Mouse (Mus musculus) mammary gland, adult 2 months (tissue): Measurements from ENCODE around the gene 4833439L19Rik. TPM values are rescaled to one million over a fixed set of nuclear protein-coding genes. Genes with fewer than 3 reads are reported as not detected.

ENCODE experiments used
- polyA plus RNA-seq: library from polyadenylated mRNA; depleted of rRNA; stranded (reverse); fragments of >200 nt; gene quantifications from 2 replicates; pipeline ENCODE4 v1.2.3, GENCODE M21; 2012; ENCODE audit warnings: low replicate concordance; rRNA removed

4833439L19Rik gene
- 98.9 and 187 TPM in 2 replicates for polyA plus RNA-seq

GRCm38 (mm10) chr13:54565201-54565581 is at the start of gene 4833439L19Rik:
Gene 4833439L19Rik (minus strand): TSS chr13:54565435.

GRCm38 (mm10) chr13:54610972-54611754 is 45.9 kb upstream of the 4833439L19Rik start, which contains the start of gene Cltb:
Gene Cltb (minus strand): TSS chr13:54611344.

GRCm38 (mm10) chr13:54589996-54590951 is 25.0 kb upstream of the 4833439L19Rik start, which contains the start of the genes Nop16 and Higd2a:
Gene Nop16 (minus strand): TSS chr13:54590090.
Gene Higd2a (plus strand): TSS chr13:54590207.

GRCm38 (mm10) chr13:54574854-54575481 is 9.7 kb upstream of the 4833439L19Rik start, which contains the start of gene Arl10:
Gene Arl10 (plus strand): TSS chr13:54575015.

GRCm38 (mm10) chr13:54503604-54504521 is 61.4 kb downstream of the 4833439L19Rik start, which contains the start of gene Simc1:
Gene Simc1 (plus strand): TSS chr13:54503779.

Other genes with a start within 250 kb of the 4833439L19Rik start
- gene Cplx2, start 194.1 kb downstream of the 4833439L19Rik start, polyA plus RNA-seq = 4.0 and 6.4 TPM in 2 replicates
- 24.4 and 57.3 TPM in 2 replicates for gene Thoc3, start 96.6 kb downstream of the 4833439L19Rik start, polyA plus RNA-seq
- 7.4 and 9.5 TPM in 2 replicates for gene Simc1, start 61.7 kb downstream of the 4833439L19Rik start, polyA plus RNA-seq
- 25.5 and 31.3 TPM in 2 replicates for gene Arl10, start 9.6 kb upstream of the 4833439L19Rik start, polyA plus RNA-seq
- 4.5 and 8.5 TPM in 2 replicates for gene Nop16, start 24.7 kb upstream of the 4833439L19Rik start, polyA plus RNA-seq
- 138 and 146 TPM in 2 replicates for gene Higd2a, start 24.8 kb upstream of the 4833439L19Rik start, polyA plus RNA-seq
- gene Cltb, start 45.9 kb upstream of the 4833439L19Rik start, polyA plus RNA-seq = 57.0 and 62.0 TPM in 2 replicates
- 18.5 and 27.4 TPM in 2 replicates for gene Faf2, start 56.3 kb upstream of the 4833439L19Rik start, polyA plus RNA-seq
- gene Rnf44, start 128.5 kb upstream of the 4833439L19Rik start, polyA plus RNA-seq = 229 and 423 TPM in 2 replicates
- 0.02 and 0.06 TPM in 2 replicates for gene Cdhr2, start 136.0 kb upstream of the 4833439L19Rik start, polyA plus RNA-seq
- gene Gprin1, start 184.4 kb upstream of the 4833439L19Rik start, polyA plus RNA-seq = 0.06 and 0.12 TPM in 2 replicates
- gene Sncb, start 201.2 kb upstream of the 4833439L19Rik start, polyA plus RNA-seq = not detected in 2 replicates
- gene Eif4e1b, start 218.6 kb upstream of the 4833439L19Rik start, polyA plus RNA-seq = not detected in 2 replicates
- 26.1 and 26.7 TPM in 2 replicates for gene Tspan17, start 223.9 kb upstream of the 4833439L19Rik start, polyA plus RNA-seq